Mouse (Mus musculus) hindlimb bud, embryonic 11.5 days (tissue): Measurements from ENCODE around the gene Slit3.

Experiments used
- DNase-seq: peaks from one replicate; pipeline ENCODE4 v3.0.0-alpha.2; 2012; ENCODE audit warnings: low read depth, low spot score; ENCODE audit errors: extremely low spot score

The Slit3 gene

DNA sequence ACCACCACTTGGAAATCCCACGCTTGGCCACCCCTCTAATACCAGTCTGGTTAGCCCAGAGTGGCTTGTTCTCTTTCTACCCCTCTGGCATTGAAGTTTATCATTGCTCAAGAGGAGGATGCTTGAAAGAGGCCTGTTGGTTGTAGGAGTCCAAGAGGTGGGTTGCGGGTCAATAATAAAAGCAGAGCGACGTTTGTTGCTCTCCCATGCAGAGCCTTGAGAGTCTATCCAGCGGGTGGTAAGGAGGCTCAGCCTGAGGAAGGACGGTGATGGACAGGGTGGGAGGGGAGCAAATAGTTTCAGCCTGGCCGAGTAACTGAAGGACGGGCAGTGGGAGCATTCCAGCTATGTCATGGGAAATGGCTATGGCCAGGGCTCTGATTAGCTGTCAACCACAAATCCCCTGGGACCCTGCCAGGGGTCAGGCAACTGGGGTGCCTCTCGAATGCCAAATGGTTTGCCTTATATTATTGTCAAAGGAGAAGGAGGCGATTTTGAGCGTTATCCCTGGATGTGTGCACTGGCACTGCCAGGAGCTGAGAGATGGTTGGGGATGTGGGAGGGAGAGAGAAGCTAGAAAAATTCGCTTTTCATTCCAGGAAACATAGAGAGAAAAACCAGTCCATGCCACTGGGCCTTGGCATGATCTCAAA lies 141.4 kb downstream of the Slit3 start:
- DNase-seq = no peak

DNA sequence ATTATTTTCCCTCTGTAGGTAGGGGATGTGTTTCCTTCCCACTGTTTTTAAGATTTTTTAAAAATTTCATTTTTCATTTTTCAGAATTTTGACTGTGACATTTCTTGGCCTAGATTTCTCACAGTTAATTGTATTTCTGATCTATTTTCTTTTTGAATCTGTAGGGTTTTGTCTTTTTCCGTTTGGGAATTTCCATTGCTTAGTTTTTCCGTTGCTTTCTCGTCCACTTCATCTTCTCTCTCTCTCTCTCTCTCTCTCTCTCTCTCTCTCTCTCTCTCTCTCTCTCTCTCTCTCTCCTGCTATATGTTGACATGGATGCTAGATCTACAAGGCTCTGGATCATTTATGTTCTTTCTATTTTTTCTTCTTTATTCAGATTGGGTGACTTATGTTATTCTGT lies 143.7 kb downstream of the Slit3 start:
- no peak for DNase-seq

DNA sequence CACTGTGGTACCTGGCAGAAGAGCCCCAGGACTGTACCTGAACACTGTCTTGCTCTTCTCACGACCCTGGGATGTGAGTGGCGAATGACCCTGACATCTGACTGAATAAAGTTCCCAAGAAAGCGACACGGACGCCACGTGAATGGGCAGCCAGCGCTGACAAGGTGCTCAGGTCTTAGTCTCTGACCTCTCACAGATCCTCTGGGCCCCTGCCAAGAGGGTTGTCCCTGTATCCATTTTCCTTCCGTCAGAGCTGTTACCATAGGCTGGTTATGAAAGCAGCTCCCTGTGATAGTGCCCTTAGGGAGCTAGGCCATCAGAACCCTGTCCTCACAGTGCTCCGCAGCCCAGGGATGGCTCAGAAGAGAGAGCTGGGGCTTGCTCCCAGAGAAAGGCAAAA lies 149.4 kb downstream of the Slit3 start:
- DNase-seq = no peak

GRCm38 (mm10) chr11:35273416-35273815 lies 152.4 kb downstream of the Slit3 start:
- no peak for DNase-seq

GRCm38 (mm10) chr11:35274036-35274435 lies 153.0 kb downstream of the Slit3 start:
- DNase-seq = no peak

GRCm38 (mm10) chr11:35275300-35275699 lies 154.3 kb downstream of the Slit3 start:
- no peak for DNase-seq

DNA sequence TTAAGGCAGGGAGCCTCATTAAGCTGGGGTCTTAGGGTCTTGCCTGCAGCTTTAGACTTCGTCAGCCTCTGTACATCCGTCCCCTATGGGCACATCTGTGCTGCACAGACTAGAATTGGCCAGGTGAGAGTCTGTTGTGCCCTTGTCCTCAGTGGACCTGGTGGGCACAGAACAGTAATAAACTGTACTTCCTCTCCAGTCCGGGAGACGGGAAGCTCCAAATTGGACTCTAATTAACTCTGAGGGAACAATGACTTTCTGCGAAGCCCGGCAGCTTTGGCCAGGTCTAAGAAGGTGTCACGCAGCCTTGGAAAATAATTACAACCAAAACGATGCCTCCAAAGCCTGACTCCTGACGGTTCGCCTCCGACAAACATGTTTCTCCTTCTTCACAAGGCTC lies 155.0 kb downstream of the Slit3 start:
- no peak for DNase-seq

- no peak for DNase-seq
These were observed 157.2 kb downstream of the Slit3 start for GRCm38 (mm10) chr11:35278128-35278769.

GRCm38 (mm10) chr11:35280826-35281225 lies 159.8 kb downstream of the Slit3 start:
- no peak for DNase-seq

DNA sequence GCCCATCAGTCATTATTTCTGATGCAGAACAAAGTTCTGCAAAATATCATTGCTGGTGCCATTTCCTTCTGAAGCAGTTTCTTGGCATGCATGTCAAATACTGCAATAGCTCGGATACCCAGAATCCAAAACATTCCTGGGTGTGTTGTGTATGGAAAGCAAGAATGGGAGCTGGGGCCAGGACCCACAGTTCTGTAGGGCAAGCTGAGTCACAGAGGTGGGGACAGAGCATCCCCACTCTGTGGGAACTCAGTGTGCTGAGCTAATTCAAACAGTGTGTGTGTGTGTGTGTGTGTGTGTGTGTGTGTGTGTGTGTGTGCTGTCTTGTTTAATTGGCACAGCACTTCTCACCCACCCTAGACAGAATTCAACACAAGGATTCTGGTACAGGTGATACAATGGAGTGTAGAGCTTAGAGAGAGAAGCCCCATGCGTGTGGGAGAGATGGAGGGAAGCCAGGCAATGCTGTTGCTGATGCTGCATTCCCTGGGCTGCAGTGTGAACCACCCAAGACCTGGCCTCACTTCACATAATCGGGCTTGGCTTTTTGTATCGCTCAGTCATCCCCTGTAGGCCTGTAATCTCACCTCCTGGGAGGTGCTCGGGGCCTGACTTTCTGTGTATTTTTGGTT lies 161.1 kb downstream of the Slit3 start:
- DNase-seq = no peak

- no peak for DNase-seq
These were observed 162.0 kb downstream of the Slit3 start for GRCm38 (mm10) chr11:35282825-35283571.

DNA sequence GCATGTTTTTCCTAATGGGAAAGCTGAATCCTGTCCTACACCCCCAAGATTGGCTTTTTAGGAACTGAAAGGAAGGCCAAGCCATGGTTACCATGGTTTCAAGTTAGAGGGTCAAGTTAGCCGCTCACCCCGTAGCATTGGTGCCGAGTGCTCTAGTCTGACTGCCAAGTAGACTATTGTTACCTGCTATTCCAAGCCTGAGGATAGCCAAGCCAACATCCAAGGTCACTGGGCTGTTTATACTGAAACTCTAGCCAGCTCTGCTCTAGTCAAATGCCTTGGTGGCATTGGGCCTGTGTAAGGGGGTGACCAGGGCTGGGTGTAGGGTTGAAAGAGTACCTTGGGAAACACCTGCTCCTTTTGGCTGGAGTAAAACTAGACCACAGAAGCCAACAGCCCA lies 162.7 kb downstream of the Slit3 start:
- DNase-seq = no peak

- no peak for DNase-seq
These were observed 165.8 kb downstream of the Slit3 start for GRCm38 (mm10) chr11:35286578-35287390.

DNA sequence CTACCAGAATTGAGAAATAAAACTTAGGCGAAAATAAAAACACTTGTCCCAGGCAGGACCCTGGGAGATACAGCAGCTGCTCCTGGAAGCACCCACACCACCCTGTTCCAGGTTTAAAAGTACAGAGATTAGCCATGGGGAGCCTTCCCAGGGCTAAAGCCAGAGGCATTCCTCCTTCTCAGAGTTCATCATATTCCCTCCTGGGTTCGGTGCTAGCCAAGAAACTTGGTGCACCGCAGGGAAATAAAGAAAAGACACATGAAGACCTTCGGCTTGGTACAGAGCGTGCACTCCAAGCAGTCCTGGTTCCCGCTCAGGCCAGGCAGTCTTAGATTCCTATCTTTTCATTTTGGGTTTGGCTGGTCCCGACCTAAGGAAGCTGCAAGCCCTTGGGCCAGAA lies 167.0 kb downstream of the Slit3 start:
- DNase-seq = no peak

DNA sequence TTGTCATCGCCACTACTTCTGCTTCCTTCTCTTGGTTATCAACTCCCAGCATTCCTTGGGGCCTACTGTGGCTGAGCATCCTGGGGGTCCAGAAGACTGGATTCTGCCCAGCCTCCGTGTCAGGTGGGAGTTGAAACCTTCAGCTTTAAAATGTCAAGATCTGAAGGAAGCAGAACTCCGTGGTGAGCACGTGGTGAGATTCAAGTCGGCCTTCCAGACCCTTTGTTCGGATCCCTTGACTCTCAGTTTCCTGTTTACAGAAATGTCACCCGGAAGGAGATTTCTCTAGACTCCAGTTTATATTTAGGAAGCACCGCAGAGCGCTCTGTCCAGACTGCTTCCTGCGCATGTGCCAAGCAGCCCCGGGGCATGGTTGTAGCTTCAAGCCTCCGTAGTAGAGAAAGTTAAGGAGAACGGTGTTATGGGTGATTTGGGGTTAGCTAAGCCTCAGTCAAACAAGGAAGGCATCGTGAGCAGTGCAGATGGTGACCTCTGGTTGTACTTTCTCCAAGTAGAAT lies 167.8 kb downstream of the Slit3 start:
- DNase-seq = no peak

DNA sequence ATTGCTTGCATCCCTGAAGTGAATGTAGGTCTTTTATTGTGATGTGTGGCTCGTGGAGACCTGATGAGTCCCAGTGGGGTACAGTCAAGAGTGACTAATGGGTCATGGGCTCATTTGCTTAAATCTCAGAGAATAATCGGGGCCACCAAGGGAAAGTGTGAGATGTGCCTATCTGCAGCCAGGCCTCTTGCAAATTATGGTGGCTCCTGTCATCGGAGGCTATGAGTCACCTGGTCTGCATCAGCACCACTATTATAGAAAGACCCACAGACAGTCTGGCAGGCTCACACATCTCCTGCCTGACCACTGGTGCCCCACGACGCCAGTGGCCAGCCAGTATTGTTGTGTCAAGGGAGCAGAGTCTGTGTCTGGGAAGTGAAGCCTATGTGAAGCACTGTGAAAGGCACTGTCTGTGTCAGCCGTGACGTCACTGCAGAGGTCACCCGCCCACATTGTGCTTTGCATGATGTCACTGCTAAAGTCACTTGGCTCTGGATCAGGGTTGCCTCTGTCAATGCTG lies 171.3 kb downstream of the Slit3 start:
- no peak for DNase-seq

GRCm38 (mm10) chr11:35293197-35293596 lies 172.2 kb downstream of the Slit3 start:
- DNase-seq = no peak

GRCm38 (mm10) chr11:35294670-35295069 lies 173.6 kb downstream of the Slit3 start:
- DNase-seq = no peak

- no peak for DNase-seq
These were observed 174.3 kb downstream of the Slit3 start for GRCm38 (mm10) chr11:35295162-35295799.

- DNase-seq = no peak
These were observed 175.8 kb downstream of the Slit3 start for GRCm38 (mm10) chr11:35296803-35297202.
